Mouse (Mus musculus): ENCODE measurements around the gene Sun5.
"Not testable (repeated sequence)": the region's sequence is repeated elsewhere in the genome, so short reads cannot be mapped to it uniquely, and the experiment has no call there.

The Sun5 gene

GRCm38 (mm10) chr2:153870984-153871383 is at the start of gene Sun5:
Gene Sun5 (minus strand): TSS chr2:153871084.
- DNase-seq (ENCODE audit: low spot score in 2 of 2): no peak

- DNase-seq (ENCODE audit: low spot score in 2 of 2): no peak
These were observed 47.0 kb upstream of the Sun5 start, which contains the start of gene Bpifb3 for GRCm38 (mm10) chr2:153917930-153918329. Gene Bpifb3 (plus strand): TSS chr2:153918230.

DNA sequence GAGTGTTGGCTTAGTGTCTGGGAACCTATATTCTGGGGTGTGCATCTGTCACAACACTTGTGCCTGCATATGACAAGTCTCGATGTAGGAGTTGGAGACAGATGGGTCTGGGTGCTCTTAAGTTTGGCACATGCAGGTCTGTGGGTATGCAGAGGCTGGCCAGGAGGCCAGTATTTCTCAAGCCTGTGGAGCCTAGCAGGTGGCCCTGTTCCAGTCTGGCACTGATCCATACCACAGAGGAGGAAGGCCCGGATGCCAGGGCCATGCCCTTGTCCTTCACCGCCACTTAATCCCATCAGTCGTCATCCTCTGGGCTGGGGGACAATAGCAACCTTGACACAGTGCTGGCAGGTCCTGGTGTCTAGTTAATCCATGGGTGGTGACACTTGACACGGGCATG is 43.3 kb upstream of the Sun5 start:
- DNase-seq (ENCODE audit: low spot score in 2 of 2): no peak

DNA sequence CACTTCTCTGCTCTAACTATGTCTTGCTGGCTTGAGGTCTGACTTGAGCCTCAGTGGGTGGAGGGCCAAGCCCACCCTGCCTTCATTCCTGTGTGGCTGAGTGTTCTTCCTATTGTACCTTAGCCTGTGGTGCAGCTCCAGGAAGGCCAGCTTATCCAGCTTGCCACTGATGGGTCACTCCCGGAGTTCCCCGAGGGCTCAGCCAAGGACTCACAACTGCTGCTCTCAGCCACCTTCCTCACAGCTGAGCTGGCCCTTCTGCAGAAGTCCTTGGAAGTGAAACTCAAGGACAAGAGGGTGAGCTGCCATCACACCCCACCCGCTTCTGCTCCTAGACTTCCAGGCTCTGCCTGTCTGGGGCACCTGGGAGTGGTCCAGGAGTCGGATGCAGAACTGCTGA is 35.7 kb upstream of the Sun5 start:
- DNase-seq (ENCODE audit: low spot score in 2 of 2): no peak

DNA sequence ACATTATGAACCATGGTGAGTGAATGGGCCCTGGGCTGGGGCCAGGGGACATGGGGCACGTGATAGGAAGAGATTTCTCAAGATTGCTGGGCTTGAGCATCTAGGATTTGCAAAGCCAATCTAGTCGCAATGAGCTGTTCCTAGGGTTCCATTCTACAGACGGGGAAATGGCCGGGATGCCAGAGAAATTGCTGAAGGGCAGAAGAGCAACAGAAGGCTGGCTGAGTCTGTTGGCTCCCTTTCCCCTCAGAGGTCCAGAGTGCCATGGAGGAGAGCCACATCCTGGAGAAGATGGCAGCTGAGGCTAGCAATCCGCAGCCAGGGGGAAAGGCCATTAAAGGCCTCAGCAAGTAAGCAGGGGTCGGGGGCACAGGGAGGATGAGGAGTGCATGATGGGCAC is 31.8 kb upstream of the Sun5 start:
- no peak for DNase-seq (ENCODE audit: low spot score in 2 of 2)

GRCm38 (mm10) chr2:153900088-153900487 is 29.2 kb upstream of the Sun5 start, which contains the start of gene Bpifb6:
Gene Bpifb6 (plus strand): TSS chr2:153900388.
- DNase-seq (ENCODE audit: low spot score in 2 of 2): no peak

- no peak for DNase-seq (ENCODE audit: low spot score in 2 of 2)
These were observed 28.2 kb upstream of the Sun5 start for GRCm38 (mm10) chr2:153899111-153899510.

DNA sequence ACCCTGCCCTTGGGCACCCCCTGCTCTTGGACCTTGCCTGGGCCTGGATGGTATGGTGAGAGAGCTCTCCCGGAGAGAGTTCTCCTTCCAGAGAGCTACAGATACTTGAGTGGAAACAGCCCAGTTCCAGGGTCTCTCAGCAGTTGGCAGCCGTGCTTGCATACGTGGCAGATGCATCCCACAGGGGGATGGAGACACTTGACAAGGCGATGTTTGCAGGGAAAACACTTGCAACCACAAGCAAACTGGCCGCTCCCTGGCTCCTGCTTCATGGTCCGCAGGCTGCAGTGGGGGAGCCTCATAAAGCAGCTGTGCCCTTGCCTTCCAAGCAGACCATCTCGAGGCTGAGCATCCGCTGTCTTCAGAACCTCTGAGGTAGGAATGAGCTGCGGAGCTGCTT is 3.9 kb upstream of the Sun5 start, which contains the start of gene Bpifb2:
TSS of gene Bpifb2 (plus strand) at position 301 of the 400 bp plus-strand sequence.
- no peak for DNase-seq (ENCODE audit: low spot score in 2 of 2)

DNA sequence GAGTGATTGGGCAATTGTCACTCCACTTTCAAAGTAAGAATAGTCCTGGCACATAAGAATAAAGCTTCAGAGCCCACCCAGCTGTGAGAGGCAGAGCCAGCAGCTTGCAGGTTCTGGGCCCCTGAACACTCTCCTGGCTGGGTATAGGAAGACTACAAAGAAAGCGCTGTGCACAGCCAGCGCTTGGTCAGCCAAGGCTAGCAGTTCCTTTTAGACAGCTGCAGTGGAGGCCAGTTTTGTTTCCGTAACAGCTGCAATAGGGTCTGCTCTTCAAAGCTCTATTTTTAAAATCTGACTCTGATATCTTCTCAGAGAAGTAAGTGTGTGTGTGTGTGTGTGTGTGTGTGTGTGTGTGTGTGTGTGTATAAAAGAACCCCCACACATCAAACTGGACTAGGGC is 8.9 kb downstream of the Sun5 start:
- DNase-seq (ENCODE audit: low spot score in 2 of 2): no peak

GRCm38 (mm10) chr2:153860715-153861114 is 10.2 kb downstream of the Sun5 start:
- DNase-seq (ENCODE audit: low spot score in 2 of 2): no peak

DNA sequence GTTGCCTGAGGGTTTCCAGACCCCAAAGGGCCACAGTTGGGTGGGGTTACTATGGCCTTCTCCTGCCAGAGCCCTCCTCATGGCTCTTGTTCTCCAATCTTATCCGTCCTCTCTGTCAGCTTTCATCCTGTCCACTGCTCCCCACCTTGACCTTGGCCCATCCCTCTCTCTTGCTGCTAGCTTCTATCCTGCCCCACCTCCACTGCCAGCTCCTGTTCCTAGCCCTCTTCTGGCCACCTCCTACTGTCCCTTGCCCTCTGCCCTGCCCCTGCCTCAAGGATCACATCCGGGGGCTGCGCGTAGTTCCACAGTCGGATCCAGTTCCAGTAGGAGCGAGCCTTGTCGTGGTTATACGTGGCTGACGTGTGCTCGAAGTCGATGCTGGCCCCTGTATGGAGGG is 10.6 kb downstream of the Sun5 start:
- no peak for DNase-seq (ENCODE audit: low spot score in 2 of 2)

- DNase-seq (ENCODE audit: low spot score in 2 of 2): no peak
These were observed 11.3 kb downstream of the Sun5 start for GRCm38 (mm10) chr2:153859581-153859980.

- DNase-seq (ENCODE audit: low spot score in 2 of 2): no peak
These were observed 17.3 kb downstream of the Sun5 start for GRCm38 (mm10) chr2:153853544-153853943.

GRCm38 (mm10) chr2:153851030-153851360 is 19.9 kb downstream of the Sun5 start:
- peak; percentile 11 to 22 for DNase-seq (ENCODE audit: low spot score in 2 of 2)

GRCm38 (mm10) chr2:153850351-153851029 is 20.4 kb downstream of the Sun5 start:
- DNase-seq (ENCODE audit: low spot score in 2 of 2): no peak

DNA sequence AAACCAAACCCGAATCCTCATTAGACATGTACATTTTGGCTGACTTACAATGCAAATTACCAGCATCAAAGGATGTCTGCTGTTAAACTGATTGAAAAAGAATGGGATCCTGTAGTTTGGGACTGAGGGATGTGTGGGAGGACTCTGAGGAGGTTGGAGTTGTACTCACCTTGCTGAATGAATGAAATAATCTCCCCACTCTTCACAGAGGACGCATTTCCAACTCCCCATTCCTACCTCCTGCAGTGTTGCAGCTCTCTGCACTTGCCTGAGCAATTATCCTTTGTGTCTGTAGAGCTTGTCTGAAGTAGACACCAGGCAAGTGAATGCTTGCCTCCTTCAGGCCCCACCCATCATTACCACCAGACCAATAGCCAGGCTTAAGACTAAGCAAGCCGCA is 22.5 kb downstream of the Sun5 start:
- no peak for DNase-seq (ENCODE audit: low spot score in 2 of 2)

DNA sequence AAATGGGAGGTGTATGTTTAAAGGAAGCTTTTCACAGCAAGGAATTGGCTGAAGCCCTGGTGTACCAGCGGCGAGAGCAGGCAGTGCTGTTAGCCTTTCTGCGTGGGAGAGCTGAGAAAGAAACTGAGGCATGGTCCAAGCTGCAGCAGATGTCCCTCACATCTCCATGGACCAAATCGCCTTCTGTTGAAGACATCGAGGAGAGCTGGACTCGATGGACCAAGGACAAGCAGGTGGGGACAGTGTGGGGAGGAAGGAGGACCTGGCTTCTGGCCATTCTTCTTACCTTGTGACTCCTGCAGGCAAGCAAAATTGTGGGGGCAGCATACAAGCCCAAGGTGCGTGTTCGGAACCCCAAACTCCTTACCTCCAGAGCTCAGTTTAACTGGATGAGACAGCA is 28.0 kb downstream of the Sun5 start:
- no peak for DNase-seq (ENCODE audit: low spot score in 2 of 2)

DNA sequence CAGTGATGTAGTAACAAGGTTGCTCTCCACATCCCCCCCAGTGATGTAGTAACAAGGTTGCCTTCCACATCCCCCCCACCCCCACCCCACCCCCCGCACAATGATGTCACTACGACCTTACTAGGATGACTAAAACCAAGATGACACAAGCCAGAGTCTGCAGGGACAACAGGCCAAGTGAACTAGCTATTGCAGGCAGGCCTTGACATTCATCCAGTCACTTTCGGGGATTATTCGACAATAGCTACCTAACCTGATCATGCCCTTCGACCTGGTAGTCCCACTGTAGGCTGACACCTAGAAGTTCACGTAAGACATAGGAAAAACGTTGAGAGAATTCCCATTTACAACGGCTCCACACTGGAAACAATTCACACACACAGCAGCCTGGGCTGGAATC is 37.6 kb downstream of the Sun5 start:
- DNase-seq (ENCODE audit: low spot score in 2 of 2): no peak

DNA sequence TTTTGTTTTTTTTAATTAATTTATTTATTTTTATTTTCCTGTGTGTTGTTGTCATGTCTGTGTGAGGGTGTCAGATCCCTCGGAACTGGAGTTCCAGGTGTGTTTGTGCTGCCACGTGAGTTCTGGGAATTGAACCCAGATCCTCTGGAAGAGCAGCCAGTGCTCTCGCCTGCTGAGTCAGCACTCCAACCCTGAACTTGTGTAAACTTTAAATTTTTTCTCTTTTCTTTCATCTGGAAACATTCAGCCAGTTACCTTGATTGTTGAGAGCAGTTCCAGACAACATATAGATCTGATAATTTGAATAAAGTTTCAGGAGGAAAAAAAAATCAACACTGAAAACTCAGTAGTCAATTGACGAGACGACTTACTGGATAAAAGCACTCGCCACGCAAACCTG is 42.2 kb downstream of the Sun5 start:
- no peak for DNase-seq (ENCODE audit: low spot score in 2 of 2)

DNA sequence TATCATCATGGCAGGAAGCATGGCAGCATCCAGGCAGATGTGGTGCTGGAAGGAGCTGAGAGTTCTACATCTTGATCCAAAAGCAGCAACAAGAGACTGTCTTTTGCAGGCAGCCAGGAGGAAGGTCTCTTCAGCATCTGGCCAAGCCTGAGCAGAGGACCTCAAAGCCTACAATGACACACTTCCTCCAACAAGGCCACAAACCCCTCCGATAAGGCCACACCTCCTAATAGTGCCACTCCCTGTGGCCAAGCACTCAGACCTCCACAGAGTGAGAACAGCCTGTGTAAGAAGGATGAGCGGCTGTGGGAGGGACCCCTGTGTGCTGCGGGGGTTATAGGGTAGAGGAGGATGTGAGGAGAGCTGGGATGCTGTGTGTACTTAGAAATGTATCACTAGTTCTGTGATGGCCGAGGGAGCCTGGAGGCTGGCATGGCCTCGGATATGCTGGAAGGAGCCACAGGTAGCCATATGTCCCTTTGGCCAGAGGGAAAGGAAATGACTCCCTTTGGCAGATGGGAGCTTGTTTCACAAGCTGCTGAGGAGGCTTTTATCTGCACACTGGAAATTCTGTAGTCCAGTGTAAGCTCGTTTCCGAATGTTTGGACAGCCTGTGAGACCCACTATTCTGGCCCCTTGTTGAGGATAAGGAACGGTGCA is 43.6 kb downstream of the Sun5 start:
- no peak for DNase-seq (ENCODE audit: low spot score in 2 of 2)

GRCm38 (mm10) chr2:153825900-153826299 is 45.0 kb downstream of the Sun5 start:
- not testable (repeated sequence) for DNase-seq (ENCODE audit: low spot score in 2 of 2)

DNA sequence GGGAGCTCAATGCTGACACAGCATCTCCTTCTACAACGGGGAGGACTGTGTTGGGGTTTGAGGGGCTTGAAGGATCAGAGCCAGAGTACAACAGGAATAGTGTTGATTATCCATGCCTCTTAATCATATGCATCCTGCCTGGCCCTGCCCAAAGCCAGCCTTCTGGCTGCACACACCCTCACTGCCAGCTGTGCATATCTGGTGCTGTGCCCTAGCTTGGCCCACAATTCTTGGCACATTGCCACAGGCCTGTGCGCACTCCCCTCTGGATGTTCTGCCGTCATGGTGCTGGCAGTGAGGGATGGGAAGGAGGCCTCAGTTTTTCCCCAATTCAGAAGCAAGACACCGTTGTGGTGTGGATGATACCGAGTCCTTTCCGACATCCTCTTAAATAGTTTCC is 46.3 kb downstream of the Sun5 start:
- no peak for DNase-seq (ENCODE audit: low spot score in 2 of 2)

DNA sequence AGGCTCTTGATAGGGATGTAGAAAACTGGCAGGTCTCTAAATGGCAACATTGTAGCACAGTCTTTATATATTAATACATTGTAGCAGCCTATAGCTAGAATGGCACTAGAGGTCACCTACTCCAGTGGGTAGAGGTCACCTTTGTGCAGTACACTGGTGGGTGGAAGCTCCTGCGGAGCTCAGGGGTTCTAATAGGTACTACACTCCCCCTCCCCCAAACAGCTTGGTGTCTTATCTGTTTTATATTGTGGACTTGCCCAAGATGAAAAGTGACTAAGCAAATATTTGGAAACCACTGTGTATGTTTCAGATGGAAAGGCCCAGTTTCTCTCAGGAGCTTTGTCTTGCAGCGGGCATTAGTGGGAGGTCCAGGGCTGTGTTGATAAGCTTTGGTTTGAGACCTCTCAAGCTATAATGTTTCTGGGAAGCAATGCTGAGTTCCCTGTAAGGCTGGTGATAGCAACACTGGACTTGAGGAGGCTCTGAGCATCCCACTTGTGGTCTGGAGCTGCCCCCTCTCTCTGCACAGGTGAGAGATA is 48.8 kb downstream of the Sun5 start:
- DNase-seq (ENCODE audit: low spot score in 2 of 2): no peak
